Mouse (Mus musculus) heart, postnatal 0 days (tissue): Measurements from ENCODE around the gene Mgat4e. TPM values are rescaled to one million over a fixed set of nuclear protein-coding genes. Genes with fewer than 3 reads are reported as not detected.

Experiments
- ATAC-seq: fragments of 200-750 bp; cut with Nextera tagmentation; 2 replicates; pipeline ENCODE4 v1.8.0; 2017; ENCODE audit warnings: low read depth, moderate number of reproducible peaks, moderate library complexity; ENCODE audit not compliant: insufficient read depth
- DNase-seq: peaks from one replicate; pipeline ENCODE4 v3.0.0-alpha.2; 2016; ENCODE audit warnings: low spot score
- H3K27ac ChIP-seq: fragments of 300-500 bp; sonication (generic); 2 replicates; pipeline ENCODE4 v1.5.1; 2014; ENCODE audit warnings: low read depth, mild to moderate bottlenecking
- H3K27me3 ChIP-seq: fragments of 300-500 bp; sonication (generic); 2 replicates; pipeline ENCODE4 v1.6.1; 2014; ENCODE audit warnings: low read length, mixed read lengths; ENCODE audit not compliant: control insufficient read depth, insufficient read depth
- H3K36me3 ChIP-seq: fragments of 300-500 bp; sonication (generic); replicated peaks from 2 replicates; pipeline ENCODE4 v1.6.1; 2014; ENCODE audit warnings: low read length, mixed read lengths; ENCODE audit not compliant: control insufficient read depth, insufficient read depth
- H3K4me1 ChIP-seq: fragments of 300-500 bp; sonication (generic); 2 replicates; pipeline ENCODE4 v1.6.1; 2014; ENCODE audit warnings: antibody characterized with exemption; ENCODE audit not compliant: control insufficient read depth, insufficient read depth
- H3K4me2 ChIP-seq: fragments of 300-500 bp; sonication (generic); 2 replicates; pipeline ENCODE4 v1.6.1; 2014; ENCODE audit warnings: low read depth, mild to moderate bottlenecking, low read length, moderate library complexity
- H3K4me3 ChIP-seq: fragments of 300-500 bp; sonication (generic); 2 replicates; pipeline ENCODE4 v1.5.1; 2014; ENCODE audit warnings: low read depth, low read length
- H3K9ac ChIP-seq: fragments of 300-500 bp; sonication (generic); replicated peaks from 2 replicates; pipeline ENCODE4 v1.6.1; 2014; ENCODE audit warnings: low read depth, low read length, mixed read lengths
- H3K9me3 ChIP-seq: fragments of 300-500 bp; sonication (generic); replicated peaks from 2 replicates; pipeline ENCODE4 v1.6.1; 2016; ENCODE audit warnings: low read length; ENCODE audit not compliant: control insufficient read depth
- CTCF ChIP-seq: IDR thresholded peaks from 2 replicates; pipeline ENCODE4 v1.5.1; 2016; ENCODE audit warnings: antibody characterized with exemption, control low read depth, low read depth
- EP300 ChIP-seq: IDR thresholded peaks from 2 replicates; pipeline ENCODE4 v1.6.1; 2016; ENCODE audit warnings: antibody characterized with exemption, low read depth
- WGBS: fragments of 180-500 bp; shearing (Covaris S2); extraction: QIAGEN DNeasy Blood & Tissue Kit; methylation state at CpG from one replicate; pipeline ENCODE4 v1.1.7; 2014; 5-methylcytosine and 5-hydroxymethylcytosine counted together
- polyA plus RNA-seq: library from polyadenylated mRNA; unstranded; fragments of >200 nt; fragmentation: Nextera tagmentation; extraction: Ambion mirVana; gene quantifications from 2 replicates; pipeline ENCODE4 v1.2.1, GENCODE M21; 2015
- total RNA-seq: library from RNA; depleted of rRNA; stranded (reverse); fragments of >200 nt; gene quantifications from 2 replicates; pipeline ENCODE4 v1.2.3, GENCODE M21; 2014; ENCODE audit warnings: low replicate concordance

Mgat4e gene
- total and polyA plus RNA-seq, 2 experiments from 2014 or later: not detected

- ATAC-seq: no peak
- Histone ChIP-seq H3K27ac (no peak overlapping the region), H3K36me3 (no peaks in the 10 kb centered on the region), H3K9me3 (no peaks in the 10 kb centered on the region), H3K27me3 (no peaks in the 10 kb centered on the region), H3K9ac (no peak overlapping the region), H3K4me1 (peaks cover 12% of the 10 kb centered on the region), H3K4me3 (no peak overlapping the region), H3K4me2 (peak overlapping the region; percentile 91; the same call in 1 of the 2 replicates)
- no peak for TF ChIP-seq CTCF
- TF ChIP-seq EP300: no peak
- 33% methylated on average over 13 of the region's 13 CpGs for WGBS
- no peak for DNase-seq
Measured at GRCm38 (mm10) chr1:134555240-134555870, 5.9 kb upstream of the Mgat4e start.

- no peak overlapping the region for H3K9ac ChIP-seq
- H3K36me3 ChIP-seq: no peaks in the 10 kb centered on the region
- no peak overlapping the region for H3K4me2 ChIP-seq
- H3K4me1 ChIP-seq: peaks cover 12% of the 10 kb centered on the region
- DNase-seq: no peak
- TF ChIP-seq CTCF (no peak), EP300 (no peak)
- H3K9me3 ChIP-seq: no peaks in the 10 kb centered on the region
- 52% methylated on average over 3 of the region's 3 CpGs for WGBS
- no peak overlapping the region for H3K4me3 ChIP-seq
- H3K27ac ChIP-seq: no peak overlapping the region
- H3K27me3 ChIP-seq: no peaks in the 10 kb centered on the region
- no peak for ATAC-seq
Measured at GRCm38 (mm10) chr1:134552396-134552795, 2.9 kb upstream of the Mgat4e start.

GRCm38 (mm10) chr1:134551869-134552268, 2.4 kb upstream of the Mgat4e start:
- no peak for ATAC-seq
- 82% methylated on average over 3 of the region's 3 CpGs for WGBS
- no peak overlapping the region for H3K4me2 ChIP-seq

GRCm38 (mm10) chr1:134548231-134548630, 1.3 kb downstream of the Mgat4e start:
- Histone ChIP-seq H3K4me1 (no peaks in the 10 kb centered on the region), H3K4me3 (no peak overlapping the region), H3K9me3 (no peaks in the 10 kb centered on the region), H3K27ac (no peak overlapping the region), H3K27me3 (no peaks in the 10 kb centered on the region), H3K36me3 (no peaks in the 10 kb centered on the region), H3K9ac (no peak overlapping the region), H3K4me2 (no peak overlapping the region)
- ATAC-seq (no peak), DNase-seq (no peak)
- no peak for TF ChIP-seq EP300
- no peak for TF ChIP-seq CTCF
- 58% methylated on average over 4 of the region's 4 CpGs for WGBS

More at GRCm38 (mm10) chr1:134551869-134552268, 2.4 kb upstream of the Mgat4e start:
- no peak for DNase-seq
- H3K9me3 ChIP-seq: no peaks in the 10 kb centered on the region
- TF ChIP-seq CTCF (no peak), EP300 (no peak)
- H3K4me3 ChIP-seq: no peak overlapping the region
- H3K9ac ChIP-seq: no peak overlapping the region
- H3K27me3 ChIP-seq: no peaks in the 10 kb centered on the region
- peaks cover 12% of the 10 kb centered on the region for H3K4me1 ChIP-seq
- H3K27ac ChIP-seq: no peak overlapping the region
- H3K36me3 ChIP-seq: no peaks in the 10 kb centered on the region

- Histone ChIP-seq H3K4me2 (no peak overlapping the region), H3K9ac (no peak overlapping the region), H3K4me1 (no peaks in the 10 kb centered on the region), H3K27ac (no peak overlapping the region), H3K36me3 (no peaks in the 10 kb centered on the region), H3K27me3 (no peaks in the 10 kb centered on the region), H3K9me3 (no peaks in the 10 kb centered on the region), H3K4me3 (no peak overlapping the region)
- 84% methylated on average over 10 of the region's 10 CpGs for WGBS
- ATAC-seq (no peak), DNase-seq (no peak)
- TF ChIP-seq EP300 (no peak), CTCF (no peak)
Measured at GRCm38 (mm10) chr1:134540610-134541009, 8.9 kb downstream of the Mgat4e start.

GRCm38 (mm10) chr1:134535513-134535912, 14.0 kb downstream of the Mgat4e start:
- no peak overlapping the region for H3K9ac ChIP-seq
- H3K27me3 ChIP-seq: no peaks in the 10 kb centered on the region
- no peak for ATAC-seq
- H3K4me2 ChIP-seq: no peak overlapping the region
- no peak for DNase-seq
- no peak overlapping the region for H3K4me3 ChIP-seq
- no peaks in the 10 kb centered on the region for H3K9me3 ChIP-seq
- H3K4me1 ChIP-seq: no peaks in the 10 kb centered on the region
- WGBS: 63% methylated on average over 3 of the region's 3 CpGs
- no peak for TF ChIP-seq EP300
- TF ChIP-seq CTCF: no peak
- no peaks in the 10 kb centered on the region for H3K36me3 ChIP-seq
- H3K27ac ChIP-seq: no peak overlapping the region
